Mouse (Mus musculus) lung, postnatal 0 days (tissue): ENCODE measurements around the gene Dusp12. TPM values are rescaled to one million over a fixed set of nuclear protein-coding genes. Genes with fewer than 3 reads are reported as not detected.

Source experiments
- ATAC-seq: fragments of 200-750 bp; cut with Nextera tagmentation; 2 replicates; pipeline ENCODE4 v1.8.0; 2017; ENCODE audit warnings: moderate library complexity
- DNase-seq: peaks from one replicate; pipeline ENCODE4 v3.0.0-alpha.2; 2016; ENCODE audit warnings: low spot score
- H3K27ac ChIP-seq: fragments of 300-500 bp; sonication (generic); 2 replicates; pipeline ENCODE4 v1.5.1; 2014; ENCODE audit warnings: antibody characterized with exemption, mild to moderate bottlenecking, low read length, mixed read lengths
- H3K27me3 ChIP-seq: fragments of 300-500 bp; sonication (generic); replicated peaks from 2 replicates; pipeline ENCODE4 v1.6.1; 2014; ENCODE audit warnings: low read length, mixed read lengths; ENCODE audit not compliant: insufficient read depth
- H3K36me3 ChIP-seq: fragments of 300-500 bp; sonication (generic); 2 replicates; pipeline ENCODE4 v1.6.1; 2014; ENCODE audit warnings: low read length, mixed read lengths; ENCODE audit not compliant: insufficient read depth
- H3K4me1 ChIP-seq: fragments of 300-500 bp; sonication (generic); 2 replicates; pipeline ENCODE4 v1.6.1; 2014; ENCODE audit warnings: antibody characterized with exemption, low read depth, low read length, mixed read lengths; ENCODE audit not compliant: insufficient read depth
- H3K4me2 ChIP-seq: fragments of 300-500 bp; sonication (generic); replicated peaks from 2 replicates; pipeline ENCODE4 v1.6.1; 2014; ENCODE audit warnings: low read depth, mild to moderate bottlenecking, low read length, moderate library complexity, mixed read lengths
- H3K4me3 ChIP-seq: fragments of 300-500 bp; sonication (generic); 2 replicates; pipeline ENCODE4 v1.5.1; 2014; ENCODE audit warnings: low read depth, low read length
- H3K9ac ChIP-seq: fragments of 300-500 bp; sonication (generic); replicated peaks from 2 replicates; pipeline ENCODE4 v1.6.1; 2014; ENCODE audit warnings: low read depth, mild to moderate bottlenecking
- H3K9me3 ChIP-seq: fragments of 300-500 bp; sonication (generic); 2 replicates; pipeline ENCODE4 v1.6.1; 2016; ENCODE audit warnings: low read length, mixed read lengths
- CTCF ChIP-seq: IDR thresholded peaks from 2 replicates; pipeline ENCODE4 v1.5.1; 2016; ENCODE audit warnings: antibody characterized with exemption, mild to moderate bottlenecking
- EP300 ChIP-seq: IDR thresholded peaks from 2 replicates; pipeline ENCODE4 v1.6.1; 2016; ENCODE audit warnings: antibody characterized with exemption, mild to moderate bottlenecking, control low read depth
- WGBS: fragments of 180-500 bp; shearing (Covaris S2); extraction: QIAGEN DNeasy Blood & Tissue Kit; methylation state at CpG from one replicate; pipeline ENCODE4 v1.1.7; 2014; 5-methylcytosine and 5-hydroxymethylcytosine counted together
- polyA plus RNA-seq: library from polyadenylated mRNA; unstranded; fragments of >200 nt; fragmentation: Nextera tagmentation; extraction: Ambion mirVana; gene quantifications from 2 replicates; pipeline ENCODE4 v1.2.1, GENCODE M21; 2015

Dusp12 gene
- polyA plus RNA-seq, 1 experiment from 2014 or later, result 22.5 TPM

GRCm38 (mm10) chr1:170850637-170851624 lies 34.4 kb downstream of the Dusp12 start:
- H3K9me3 ChIP-seq, result no peaks in the 10 kb centered on the region
- H3K27ac ChIP-seq, result no peak overlapping the region
- 84% methylated on average over 23 of the region's 23 CpGs for WGBS
- TF ChIP-seq EP300 (no peak), CTCF (no peak)
- DNase-seq (no peak), ATAC-seq (no peak)
- H3K4me2 ChIP-seq, result no peak overlapping the region
- H3K4me1 ChIP-seq, result no peaks in the 10 kb centered on the region
- no peaks in the 10 kb centered on the region for H3K27me3 ChIP-seq
- no peak overlapping the region for H3K9ac ChIP-seq
- H3K4me3 ChIP-seq, result no peak overlapping the region
- H3K36me3 ChIP-seq, result 0 out of 2 replicates have a peak, but pooled peaks cover 11% of the 10 kb centered on the region

GRCm38 (mm10) chr1:170850007-170850406 lies 35.3 kb downstream of the Dusp12 start:
- no peak for TF ChIP-seq CTCF
- TF ChIP-seq EP300, result no peak
- WGBS, result 90% methylated on average over 2 of the region's 2 CpGs
- H3K9me3 ChIP-seq, result no peaks in the 10 kb centered on the region
- no peaks in the 10 kb centered on the region for H3K4me1 ChIP-seq
- 0 out of 2 replicates have a peak, but pooled peaks cover 11% of the 10 kb centered on the region for H3K36me3 ChIP-seq
- H3K4me3 ChIP-seq, result no peak overlapping the region
- ATAC-seq (no peak), DNase-seq (no peak)
- H3K4me2 ChIP-seq, result no peak overlapping the region
- H3K9ac ChIP-seq, result no peak overlapping the region
- no peak overlapping the region for H3K27ac ChIP-seq
- no peaks in the 10 kb centered on the region for H3K27me3 ChIP-seq

GRCm38 (mm10) chr1:170845448-170846307 lies 39.7 kb downstream of the Dusp12 start:
- no peak overlapping the region for H3K4me2 ChIP-seq

GRCm38 (mm10) chr1:170844380-170844779 lies 41.0 kb downstream of the Dusp12 start:
- Histone ChIP-seq H3K4me2 (no peak overlapping the region), H3K4me1 (no peaks in the 10 kb centered on the region), H3K27ac (no peak overlapping the region), H3K9ac (no peak overlapping the region), H3K9me3 (no peaks in the 10 kb centered on the region), H3K36me3 (0 out of 2 replicates have a peak, but pooled peaks cover 4% of the 10 kb centered on the region), H3K4me3 (no peak overlapping the region), H3K27me3 (no peaks in the 10 kb centered on the region)
- WGBS, result 58% methylated on average over 8 of the region's 8 CpGs
- TF ChIP-seq CTCF (peak; percentile 83), EP300 (no peak)
- DNase-seq (peak; percentile 48), ATAC-seq (no peak; the same call in 1 of the 2 replicates)

More at GRCm38 (mm10) chr1:170845448-170846307, 39.7 kb downstream of the Dusp12 start:
- ATAC-seq (no peak), DNase-seq (no peak)
- H3K9me3 ChIP-seq, result no peaks in the 10 kb centered on the region
- no peak overlapping the region for H3K27ac ChIP-seq
- 46% methylated on average over 10 of the region's 10 CpGs for WGBS
- no peak overlapping the region for H3K9ac ChIP-seq
- TF ChIP-seq CTCF (no peak), EP300 (no peak)
- no peaks in the 10 kb centered on the region for H3K4me1 ChIP-seq
- no peak overlapping the region for H3K4me3 ChIP-seq
- H3K27me3 ChIP-seq, result no peaks in the 10 kb centered on the region
- 0 out of 2 replicates have a peak, but pooled peaks cover 4% of the 10 kb centered on the region for H3K36me3 ChIP-seq

- no peak overlapping the region for H3K4me3 ChIP-seq
- TF ChIP-seq EP300 (no peak), CTCF (peak; percentile 68)
- DNase-seq, result peak; percentile 79
- no peaks in the 10 kb centered on the region for H3K9me3 ChIP-seq
- H3K9ac ChIP-seq, result no peak overlapping the region
- no peaks in the 10 kb centered on the region for H3K27me3 ChIP-seq
- no peak overlapping the region for H3K27ac ChIP-seq
- no peaks in the 10 kb centered on the region for H3K4me1 ChIP-seq
- no peak overlapping the region for H3K4me2 ChIP-seq
- no peak for ATAC-seq
- no peaks in the 10 kb centered on the region; the same call in 1 of the 2 replicates for H3K36me3 ChIP-seq
These were observed 45.7 kb downstream of the Dusp12 start for GRCm38 (mm10) chr1:170839685-170840084.

GRCm38 (mm10) chr1:170834756-170835155 lies 50.6 kb downstream of the Dusp12 start:
- peaks cover 4% of the 10 kb centered on the region for H3K36me3 ChIP-seq
- WGBS, result 78% methylated on average over 9 of the region's 9 CpGs
- H3K27ac ChIP-seq, result no peak overlapping the region
- no peaks in the 10 kb centered on the region for H3K4me1 ChIP-seq
- no peak overlapping the region for H3K4me3 ChIP-seq
- ATAC-seq (no peak), DNase-seq (no peak)
- no peak overlapping the region for H3K9ac ChIP-seq
- no peak overlapping the region for H3K4me2 ChIP-seq
- H3K27me3 ChIP-seq, result no peaks in the 10 kb centered on the region
- no peak for TF ChIP-seq EP300
- no peak for TF ChIP-seq CTCF
- H3K9me3 ChIP-seq, result no peaks in the 10 kb centered on the region
